Mouse (Mus musculus) heart, embryonic 10.5 days (tissue): Measurements from ENCODE around the gene Catip. TPM values are rescaled to one million over a fixed set of nuclear protein-coding genes. Genes with fewer than 3 reads are reported as not detected.
"Not testable (repeated sequence)": the region's sequence is repeated elsewhere in the genome, so short reads cannot be mapped to it uniquely, and the experiment has no call there.

ENCODE experiments used
- DNase-seq: peaks from one replicate; pipeline ENCODE4 v3.0.0-alpha.2; 2017; ENCODE audit warnings: low spot score
- H3K27ac ChIP-seq: fragments of 300-500 bp; sonication (generic); 2 replicates; pipeline ENCODE4 v1.5.1; 2016; ENCODE audit warnings: mild to moderate bottlenecking
- H3K27me3 ChIP-seq: fragments of 300-500 bp; sonication (generic); 2 replicates; pipeline ENCODE4 v1.6.1; 2016; ENCODE audit warnings: mild to moderate bottlenecking; ENCODE audit not compliant: poor library complexity, insufficient read depth, severe bottlenecking
- H3K36me3 ChIP-seq: fragments of 300-500 bp; sonication (generic); 2 replicates; pipeline ENCODE4 v1.6.1; 2016; ENCODE audit warnings: mild to moderate bottlenecking, moderate library complexity
- H3K4me1 ChIP-seq: fragments of 300-500 bp; sonication (generic); 2 replicates; pipeline ENCODE4 v1.6.1; 2016; ENCODE audit warnings: mild to moderate bottlenecking
- H3K4me3 ChIP-seq: fragments of 300-500 bp; sonication (generic); 2 replicates; pipeline ENCODE4 v1.5.1; 2016; ENCODE audit warnings: mild to moderate bottlenecking, moderate library complexity
- H3K9me3 ChIP-seq: fragments of 300-500 bp; sonication (generic); 2 replicates; pipeline ENCODE4 v1.6.1; 2016; ENCODE audit warnings: mild to moderate bottlenecking, moderate library complexity
- WGBS: fragments of 180-500 bp; shearing (Covaris S2); methylation state at CpG from one replicate; pipeline ENCODE4 v1.1.7; 2016; 5-methylcytosine and 5-hydroxymethylcytosine counted together
- polyA plus RNA-seq: library from polyadenylated mRNA; unstranded; fragments of >200 nt; fragmentation: Nextera tagmentation; extraction: Ambion mirVana; gene quantifications from 2 replicates; pipeline ENCODE4 v1.2.1, GENCODE M21; 2016

The Catip gene
- polyA plus RNA-seq, 1 experiment from 2014 or later = 0.20 TPM

DNA sequence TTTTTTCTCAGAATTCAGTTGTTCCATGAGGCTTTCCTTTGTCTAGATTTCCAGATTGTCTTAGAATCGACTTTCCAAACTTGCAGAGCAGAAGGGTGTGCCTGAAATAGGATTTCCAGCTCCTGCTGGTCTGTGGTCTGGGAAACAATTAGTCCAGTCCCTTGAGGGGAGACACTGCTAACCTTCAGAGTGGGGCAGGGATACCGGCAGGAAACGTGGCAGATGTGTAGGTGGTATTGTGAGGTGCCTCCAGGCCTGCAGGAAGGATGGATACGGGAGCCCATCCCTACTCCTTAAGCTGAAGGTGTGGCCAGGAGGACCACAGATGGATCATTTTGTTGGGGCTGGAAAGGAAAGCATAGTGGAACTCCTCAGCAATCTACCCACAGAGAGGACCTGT lies 26.9 kb upstream of the Catip start:
- WGBS = 52% methylated on average over 4 of the region's 4 CpGs
- DNase-seq = no peak
- H3K4me1 ChIP-seq = peaks cover 71% of the 10 kb centered on the region

DNA sequence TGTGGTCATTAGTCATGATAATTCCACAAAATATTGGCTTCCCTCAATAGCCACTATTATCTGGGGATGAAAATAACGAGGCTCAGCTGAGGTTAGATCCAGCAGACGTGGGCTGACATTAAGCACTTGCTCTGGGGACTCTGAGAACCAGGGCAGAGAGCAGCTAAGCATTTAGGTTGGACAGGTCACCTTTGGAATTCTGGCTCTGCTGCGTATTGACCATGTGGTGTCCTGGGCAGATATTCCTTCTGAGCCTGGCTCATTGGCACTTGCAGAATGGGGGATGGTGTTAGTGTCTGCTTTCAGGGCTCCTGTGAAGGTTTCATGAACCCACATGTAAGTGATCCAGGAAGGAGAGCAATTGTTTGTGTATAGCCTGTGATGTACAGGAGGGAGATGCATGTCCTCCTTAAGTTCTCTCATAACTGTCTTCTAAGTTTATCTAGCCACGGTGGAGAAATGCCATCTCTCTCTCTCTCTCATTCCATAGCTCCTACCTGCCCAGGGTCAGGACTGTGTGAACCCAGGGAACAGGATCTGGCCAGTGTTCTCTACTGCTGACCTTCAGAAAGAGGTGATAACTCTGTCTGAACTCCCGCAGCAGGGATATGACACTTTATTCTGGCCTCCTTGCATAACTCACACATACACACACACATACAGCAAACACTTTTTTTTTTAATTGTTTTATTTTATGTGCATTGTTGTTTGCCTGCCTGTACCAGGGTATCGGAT lies 26.3 kb upstream of the Catip start:
- H3K36me3 ChIP-seq = peaks cover 3% of the 10 kb centered on the region
- H3K9me3 ChIP-seq = no peaks in the 10 kb centered on the region
- no peak overlapping the region for H3K4me3 ChIP-seq
- 81% methylated on average over 6 of the region's 6 CpGs for WGBS
- H3K27ac ChIP-seq = 0 out of 2 replicates have a peak overlapping the region, but pooled peaks have one; percentile 9
- peaks cover 72% of the 10 kb centered on the region for H3K4me1 ChIP-seq
- DNase-seq = no peak
- no peaks in the 10 kb centered on the region for H3K27me3 ChIP-seq

More for the DNA sequence above, 26.9 kb upstream of the Catip start:
- H3K27me3 ChIP-seq = no peaks in the 10 kb centered on the region
- no peaks in the 10 kb centered on the region for H3K36me3 ChIP-seq
- no peaks in the 10 kb centered on the region for H3K9me3 ChIP-seq
- H3K27ac ChIP-seq = 0 out of 2 replicates have a peak overlapping the region, but pooled peaks have one; percentile 9
- no peak overlapping the region for H3K4me3 ChIP-seq

DNA sequence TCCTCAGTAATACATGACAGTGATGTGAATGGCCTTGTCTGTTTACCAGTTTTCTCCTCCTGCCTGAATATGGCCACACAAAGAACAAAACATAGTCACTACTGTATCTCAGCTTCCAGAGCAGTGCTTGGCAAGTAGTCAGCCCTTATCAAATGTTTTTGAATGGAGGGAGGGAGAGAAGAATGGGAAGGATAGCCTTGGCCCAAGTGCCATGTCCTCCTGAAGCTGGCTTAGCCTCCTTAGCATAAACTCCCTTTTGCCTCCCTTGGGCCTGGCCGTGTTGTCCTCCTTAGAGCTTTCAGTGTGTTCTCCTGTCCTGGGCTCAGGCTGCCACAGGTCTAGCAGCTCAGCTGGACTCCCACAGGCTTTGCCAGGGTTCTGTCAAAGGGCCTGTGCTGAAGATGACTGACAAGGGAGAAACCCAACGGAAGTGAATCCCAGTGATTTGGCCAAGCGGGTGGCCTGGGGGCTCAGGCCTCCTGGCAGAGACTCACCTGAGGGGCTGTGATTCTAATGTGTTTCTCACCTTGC lies 24.6 kb upstream of the Catip start:
- DNase-seq = no peak
- H3K27ac ChIP-seq = peak overlapping the region; percentile 53; the same call in 1 of the 2 replicates
- H3K9me3 ChIP-seq = no peaks in the 10 kb centered on the region
- no peak overlapping the region for H3K4me3 ChIP-seq
- peaks cover 3% of the 10 kb centered on the region for H3K36me3 ChIP-seq
- no peaks in the 10 kb centered on the region for H3K27me3 ChIP-seq
- WGBS = 62% methylated on average over 3 of the region's 3 CpGs
- H3K4me1 ChIP-seq = peaks cover 55% of the 10 kb centered on the region

DNA sequence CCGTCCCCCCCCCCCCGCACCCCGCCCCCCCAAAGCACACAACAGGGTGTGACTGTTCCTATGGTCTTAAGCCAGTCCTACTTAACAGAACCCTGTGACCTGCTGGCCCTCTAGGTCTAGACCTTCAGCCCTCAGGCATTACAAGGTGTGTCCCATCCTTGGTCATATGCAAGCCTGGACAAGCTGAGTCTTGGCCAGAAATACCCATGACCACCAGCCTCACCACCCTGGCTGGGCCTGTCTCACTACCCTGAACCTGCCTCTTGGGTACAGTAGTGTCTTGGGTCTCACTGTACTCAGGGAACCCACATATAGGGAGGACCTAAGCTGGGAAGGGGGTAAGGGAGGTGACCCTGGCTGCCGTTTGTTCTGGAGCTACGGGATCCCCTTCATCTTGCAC lies 23.9 kb upstream of the Catip start:
- peaks cover 3% of the 10 kb centered on the region for H3K36me3 ChIP-seq

DNA sequence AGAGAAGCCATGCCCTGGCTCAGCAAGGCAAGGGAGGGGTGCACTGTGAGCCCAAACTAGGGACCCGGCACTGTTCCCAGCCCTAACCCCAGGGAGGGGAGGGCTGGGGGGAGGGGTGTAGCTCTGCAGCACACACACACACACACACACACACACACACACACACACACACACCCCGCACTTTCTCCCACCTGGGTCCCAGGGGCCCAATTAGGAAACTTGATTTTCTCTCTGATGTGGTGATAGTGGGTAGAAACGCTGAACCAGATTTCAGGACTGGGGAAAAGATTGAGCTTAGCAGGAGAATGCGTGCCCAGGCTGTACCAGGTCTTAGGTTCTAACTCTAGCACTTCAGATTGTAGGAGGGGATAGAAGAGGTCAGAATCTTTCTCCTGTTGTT lies 23.3 kb upstream of the Catip start:
- WGBS = 78% methylated on average over 4 of the region's 4 CpGs
- no peak for DNase-seq
- H3K27me3 ChIP-seq = no peaks in the 10 kb centered on the region
- no peaks in the 10 kb centered on the region for H3K9me3 ChIP-seq
- H3K4me3 ChIP-seq = no peak overlapping the region
- H3K4me1 ChIP-seq = peaks cover 55% of the 10 kb centered on the region
- H3K27ac ChIP-seq = no peak overlapping the region; the same call in 1 of the 2 replicates
- H3K36me3 ChIP-seq = peaks cover 3% of the 10 kb centered on the region

More for the DNA sequence above, 23.9 kb upstream of the Catip start:
- H3K9me3 ChIP-seq = no peaks in the 10 kb centered on the region
- no peak overlapping the region; the same call in 1 of the 2 replicates for H3K27ac ChIP-seq
- no peak for DNase-seq
- H3K4me1 ChIP-seq = peaks cover 55% of the 10 kb centered on the region
- 75% methylated on average over 5 of the region's 5 CpGs for WGBS
- H3K27me3 ChIP-seq = no peaks in the 10 kb centered on the region
- H3K4me3 ChIP-seq = no peak overlapping the region

DNA sequence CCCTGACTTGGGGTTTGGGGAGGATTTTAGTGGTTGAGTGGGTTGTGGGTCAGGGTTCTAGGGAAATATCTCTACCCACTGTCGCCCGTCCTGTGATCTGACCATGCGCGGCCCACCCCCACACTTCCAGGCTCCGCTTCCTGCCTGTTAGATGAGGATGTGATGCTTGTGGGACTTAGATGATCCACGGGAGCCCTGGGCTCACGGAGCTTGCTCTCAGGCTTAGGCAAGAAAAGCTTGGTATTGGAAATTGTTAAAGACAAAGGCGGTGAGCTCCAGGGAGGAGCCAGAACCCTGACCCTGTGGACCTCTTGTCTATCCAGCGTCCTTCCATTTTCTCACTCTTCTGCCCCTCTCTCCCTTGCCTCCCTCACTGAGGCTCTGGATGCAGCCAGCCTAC lies 22.0 kb upstream of the Catip start:
- peaks cover 3% of the 10 kb centered on the region for H3K36me3 ChIP-seq
- peaks cover 53% of the 10 kb centered on the region for H3K4me1 ChIP-seq
- no peaks in the 10 kb centered on the region for H3K27me3 ChIP-seq
- 82% methylated on average over 9 of the region's 9 CpGs for WGBS
- no peak for DNase-seq
- H3K9me3 ChIP-seq = no peaks in the 10 kb centered on the region
- no peak overlapping the region for H3K4me3 ChIP-seq
- H3K27ac ChIP-seq = no peak overlapping the region

DNA sequence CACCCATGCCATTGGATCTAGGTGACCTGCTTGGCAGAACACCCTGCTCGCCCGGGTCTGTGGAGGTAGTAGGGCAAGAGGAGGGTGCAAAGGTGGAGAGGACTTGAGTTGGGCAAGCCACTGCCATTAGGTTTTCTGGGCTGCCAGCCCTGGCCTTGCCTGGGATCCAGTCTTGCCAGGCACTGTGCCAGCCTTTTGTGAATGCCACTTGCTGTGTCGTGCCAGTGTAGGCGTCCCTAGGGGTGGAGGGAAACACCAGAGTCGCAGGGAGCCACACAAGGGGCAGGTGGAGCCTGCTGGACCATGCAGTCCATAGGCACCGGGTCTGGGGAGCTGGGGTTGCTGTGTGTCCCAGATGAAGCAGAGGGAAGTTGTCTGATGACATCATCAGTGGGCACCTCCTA lies 21.5 kb upstream of the Catip start:
- H3K9me3 ChIP-seq = no peaks in the 10 kb centered on the region
- peaks cover 48% of the 10 kb centered on the region for H3K4me1 ChIP-seq
- no peak overlapping the region for H3K4me3 ChIP-seq
- no peaks in the 10 kb centered on the region for H3K27me3 ChIP-seq
- whole genome bisulfite sequencing = 93% methylated on average over 6 of the region's 6 CpGs
- H3K36me3 ChIP-seq = peaks cover 3% of the 10 kb centered on the region
- no peak for DNase-seq
- no peak overlapping the region for H3K27ac ChIP-seq

DNA sequence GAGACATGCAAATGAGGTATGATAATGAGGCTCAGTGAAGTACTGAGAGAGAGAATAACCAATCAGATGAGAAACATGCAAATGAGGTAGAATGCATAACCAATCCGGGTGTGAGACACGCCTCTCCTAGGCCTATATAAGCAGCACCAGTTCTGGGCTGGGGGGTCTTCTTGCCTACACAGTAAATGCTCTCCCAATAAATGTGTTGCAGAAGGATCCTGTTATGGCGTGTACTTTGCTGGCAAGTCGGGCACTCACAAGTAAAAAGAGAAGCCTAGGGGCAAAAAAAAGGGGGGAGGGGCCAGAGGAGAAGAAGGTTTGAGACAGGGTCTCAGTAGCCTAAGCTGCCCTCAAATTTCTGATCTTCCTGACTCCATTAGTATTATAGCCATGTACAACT lies 20.9 kb upstream of the Catip start:
- not testable (repeated sequence) for DNase-seq, H3K27ac ChIP-seq, H3K9me3 ChIP-seq, H3K27me3 ChIP-seq, H3K36me3 ChIP-seq, H3K4me3 ChIP-seq
- peaks cover 43% of the 10 kb centered on the region for H3K4me1 ChIP-seq
- 95% methylated on average over 4 of the region's 4 CpGs for WGBS

DNA sequence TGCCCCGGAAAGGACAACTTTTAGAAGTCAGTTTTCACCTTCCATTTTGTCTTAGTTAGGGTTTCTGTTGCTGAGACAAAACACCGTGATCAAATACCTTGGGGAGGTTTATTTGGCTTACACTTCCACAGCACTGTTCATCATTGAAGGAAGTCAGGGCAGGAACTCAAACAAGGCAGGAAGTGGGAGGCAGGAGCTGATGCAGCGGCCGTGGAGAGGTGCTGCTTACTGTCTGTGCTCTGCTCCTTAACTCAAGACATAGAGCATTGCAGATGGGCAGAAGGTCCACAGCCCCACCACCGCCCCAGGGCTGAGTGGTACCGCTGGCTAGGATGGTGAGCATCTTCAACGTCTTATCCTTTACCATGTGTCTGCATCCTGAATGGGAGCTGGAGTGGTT lies 20.0 kb upstream of the Catip start:
- Histone ChIP-seq H3K36me3 (peaks cover 3% of the 10 kb centered on the region), H3K27ac (no peak overlapping the region), H3K27me3 (no peaks in the 10 kb centered on the region), H3K4me1 (peaks cover 40% of the 10 kb centered on the region), H3K9me3 (no peaks in the 10 kb centered on the region), H3K4me3 (no peak overlapping the region)
- no peak for DNase-seq
- 75% methylated on average over 7 of the region's 7 CpGs for WGBS

DNA sequence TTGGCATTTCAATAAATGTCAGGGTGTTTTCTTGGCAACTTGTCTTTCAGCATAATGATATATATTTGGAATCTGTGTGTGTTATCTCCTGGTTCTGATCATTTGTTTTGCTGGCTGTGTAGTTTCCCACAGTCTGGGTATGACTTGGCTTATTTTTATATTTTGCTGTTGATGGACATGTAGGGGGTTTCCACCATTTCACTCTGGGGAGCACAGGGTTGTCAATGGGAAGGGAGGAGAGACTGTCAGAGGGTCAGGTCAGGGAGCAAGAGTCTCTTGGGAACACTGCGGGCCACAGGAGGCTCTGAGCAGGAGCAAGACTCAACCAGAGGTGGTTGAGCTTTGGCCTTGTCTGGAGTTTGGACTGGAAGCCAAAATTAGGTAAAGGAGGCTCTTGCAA lies 19.6 kb upstream of the Catip start:
- Histone ChIP-seq H3K4me1 (peaks cover 36% of the 10 kb centered on the region), H3K4me3 (no peak overlapping the region), H3K27me3 (no peaks in the 10 kb centered on the region), H3K9me3 (no peaks in the 10 kb centered on the region), H3K36me3 (peaks cover 3% of the 10 kb centered on the region), H3K27ac (no peak overlapping the region)
- WGBS = 96% methylated on average over 1 of the region's 1 CpGs
- no peak for DNase-seq

DNA sequence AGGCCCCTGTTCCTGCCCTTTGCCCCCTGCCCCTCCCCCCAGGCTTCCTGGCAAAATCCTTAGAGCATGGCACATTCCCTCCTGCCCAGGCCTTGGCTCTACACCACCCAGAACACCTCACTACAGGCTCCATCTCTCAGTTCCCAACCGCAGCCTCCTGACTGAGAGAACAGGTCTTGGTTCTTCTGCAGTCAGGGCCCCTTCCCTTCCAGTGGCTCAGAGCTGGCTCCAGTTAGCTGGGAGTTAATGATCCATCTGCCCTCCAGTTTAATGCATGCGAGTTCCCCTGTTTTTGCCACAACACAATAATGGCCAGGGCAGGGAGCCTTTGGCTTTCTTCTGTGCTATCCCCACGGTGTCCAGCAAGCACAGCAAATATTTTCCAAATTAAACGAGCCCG lies 18.7 kb upstream of the Catip start:
- H3K9me3 ChIP-seq = no peaks in the 10 kb centered on the region
- 80% methylated on average over 5 of the region's 5 CpGs for WGBS
- H3K27ac ChIP-seq = peak overlapping the region; percentile 22; the same call in 1 of the 2 replicates
- H3K4me3 ChIP-seq = no peak overlapping the region
- DNase-seq = no peak
- no peaks in the 10 kb centered on the region for H3K27me3 ChIP-seq
- peaks cover 7% of the 10 kb centered on the region for H3K36me3 ChIP-seq
- peaks cover 28% of the 10 kb centered on the region for H3K4me1 ChIP-seq

DNA sequence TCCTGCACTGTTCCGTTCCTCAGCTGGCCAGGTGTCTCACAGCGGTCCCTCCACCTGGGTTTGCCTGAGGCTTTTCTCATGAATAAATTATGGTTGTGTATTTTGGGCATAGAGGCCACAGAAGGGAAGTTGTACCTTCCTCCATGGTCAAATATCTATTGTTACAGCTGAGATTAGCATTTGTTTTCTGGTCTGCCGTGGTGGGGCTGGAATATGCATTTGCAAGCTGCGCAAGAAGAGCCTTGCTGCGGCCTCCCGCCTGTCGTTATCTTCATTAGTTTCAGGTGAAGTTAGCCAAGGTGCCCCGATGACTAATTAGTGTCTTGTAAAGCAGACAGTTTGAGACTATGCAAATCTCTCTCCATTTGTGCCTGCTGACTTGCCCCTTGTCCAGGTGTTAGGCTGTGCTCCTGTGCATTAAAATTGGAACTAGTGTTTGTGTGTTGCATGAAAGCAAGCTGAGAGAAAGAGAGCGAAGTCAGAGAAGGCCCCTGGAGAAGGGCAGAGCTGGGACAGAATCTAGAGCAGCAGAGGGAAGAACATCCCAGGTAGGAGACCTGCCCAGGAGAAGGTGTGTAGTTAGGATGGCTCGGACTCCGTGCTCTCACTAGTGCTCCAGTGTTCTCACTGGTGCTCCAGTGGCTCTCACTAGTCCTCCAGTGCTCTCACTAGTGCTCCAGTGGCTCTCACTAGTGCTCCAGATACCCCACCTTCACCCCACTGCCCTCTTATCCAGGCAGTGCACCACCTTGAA lies 17.6 kb upstream of the Catip start:
- Histone ChIP-seq H3K4me1 (peaks cover 23% of the 10 kb centered on the region), H3K4me3 (no peak overlapping the region), H3K9me3 (no peaks in the 10 kb centered on the region), H3K36me3 (peaks cover 14% of the 10 kb centered on the region), H3K27ac (no peak overlapping the region), H3K27me3 (no peaks in the 10 kb centered on the region)
- no peak for DNase-seq
- WGBS = 79% methylated on average over 11 of the region's 11 CpGs

DNA sequence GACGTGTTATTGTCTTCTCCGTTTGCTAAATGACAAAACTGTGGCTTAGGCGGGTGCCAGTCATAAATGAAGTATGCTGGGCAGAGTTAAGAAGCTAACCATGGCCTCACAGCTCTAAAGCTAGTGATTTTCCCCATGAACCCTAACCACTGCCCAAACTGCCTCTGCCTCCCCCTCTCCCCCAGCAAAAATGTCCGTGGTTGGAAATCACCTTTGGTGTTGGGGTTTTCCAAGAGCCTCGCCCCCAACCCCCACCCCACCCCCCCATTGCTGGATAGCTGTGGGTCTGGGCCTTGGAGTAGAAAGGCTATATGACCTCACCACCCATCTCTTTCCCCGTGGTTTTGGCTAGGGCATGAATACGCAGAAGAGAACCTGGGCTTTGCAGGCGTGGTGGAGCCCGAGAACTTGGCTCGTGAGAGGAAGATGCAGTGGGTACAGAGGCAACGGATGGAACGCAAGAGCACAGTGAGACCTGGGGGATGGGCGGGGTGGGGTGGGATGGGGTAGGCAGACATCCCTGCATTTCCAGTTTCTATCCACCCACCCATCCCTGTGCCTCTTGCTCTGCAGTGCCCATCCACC lies 10.6 kb upstream of the Catip start:
- no peaks in the 10 kb centered on the region for H3K9me3 ChIP-seq
- peaks cover 56% of the 10 kb centered on the region for H3K36me3 ChIP-seq

More for the DNA sequence above, 10.6 kb upstream of the Catip start:
- no peaks in the 10 kb centered on the region for H3K27me3 ChIP-seq
- no peak overlapping the region for H3K4me3 ChIP-seq
- DNase-seq = no peak
- H3K4me1 ChIP-seq = peaks cover 18% of the 10 kb centered on the region
- H3K27ac ChIP-seq = no peak overlapping the region
- WGBS = 90% methylated on average over 13 of the region's 13 CpGs
